Mouse (Mus musculus) ovary, postnatal 14 days (tissue): ENCODE results near the gene Gm11146.

Experiments
- DNase-seq: peaks from one replicate; pipeline ENCODE4 v3.0.0; 2022; ENCODE audit warnings: low spot score

Gene Gm11146

DNA sequence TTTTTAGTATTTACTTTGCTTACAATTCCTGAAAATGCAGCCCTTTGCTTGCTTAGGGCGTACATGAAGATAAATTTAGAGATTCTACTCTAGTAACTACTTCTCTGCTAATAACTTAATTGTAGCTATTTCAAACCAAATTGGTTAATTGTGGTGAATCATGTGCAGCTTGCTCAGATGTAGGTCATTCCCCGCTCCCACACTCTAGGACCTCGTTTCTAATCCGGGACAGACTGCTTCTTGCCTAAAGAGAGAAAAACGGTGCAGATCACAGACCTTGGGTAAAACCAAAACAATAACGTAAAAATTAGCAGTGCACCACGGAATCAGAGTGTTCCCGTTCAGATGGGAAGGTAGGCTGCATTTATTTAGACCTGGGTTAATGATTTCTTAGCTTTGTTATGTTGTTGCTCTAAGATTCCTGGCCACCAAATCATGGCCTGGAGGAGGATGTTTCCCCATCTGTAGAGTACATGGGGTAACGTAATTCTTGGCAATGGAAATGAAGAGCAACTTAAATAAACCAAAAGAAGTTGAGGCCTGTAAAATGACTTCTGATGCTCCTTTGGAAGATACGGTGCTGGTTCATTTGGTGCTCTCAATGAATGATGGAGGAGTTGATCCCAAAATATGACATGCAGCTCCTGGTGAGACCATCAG is 45.3 kb downstream of the Gm11146 start:
- DNase-seq = no peak

DNA sequence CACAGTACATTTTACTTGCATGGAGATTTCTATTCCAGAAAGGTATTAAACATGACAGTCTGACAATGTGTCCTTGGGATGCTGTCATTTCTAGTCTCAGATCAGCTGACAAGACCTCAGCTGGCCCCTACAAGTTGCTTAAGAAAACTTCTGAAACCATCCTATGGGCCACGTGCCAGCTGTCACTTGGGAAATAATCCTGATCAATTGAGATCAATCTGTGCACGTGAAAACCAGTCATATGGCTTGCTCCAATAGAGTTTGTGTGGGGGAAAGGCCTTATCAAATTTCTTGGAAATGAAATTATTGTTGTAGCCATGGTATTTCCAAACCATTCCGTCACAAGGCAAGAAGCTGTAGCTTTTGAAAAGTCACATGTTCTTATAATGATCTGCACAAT is 50.8 kb downstream of the Gm11146 start:
- no peak for DNase-seq
